Mouse (Mus musculus) kidney, postnatal 14 days (tissue): Measurements from ENCODE around the gene Tenm1.

Experiments used
- DNase-seq: peaks from one replicate; pipeline ENCODE4 v3.0.0; 2022; ENCODE audit warnings: mixed read lengths

Gene Tenm1

DNA sequence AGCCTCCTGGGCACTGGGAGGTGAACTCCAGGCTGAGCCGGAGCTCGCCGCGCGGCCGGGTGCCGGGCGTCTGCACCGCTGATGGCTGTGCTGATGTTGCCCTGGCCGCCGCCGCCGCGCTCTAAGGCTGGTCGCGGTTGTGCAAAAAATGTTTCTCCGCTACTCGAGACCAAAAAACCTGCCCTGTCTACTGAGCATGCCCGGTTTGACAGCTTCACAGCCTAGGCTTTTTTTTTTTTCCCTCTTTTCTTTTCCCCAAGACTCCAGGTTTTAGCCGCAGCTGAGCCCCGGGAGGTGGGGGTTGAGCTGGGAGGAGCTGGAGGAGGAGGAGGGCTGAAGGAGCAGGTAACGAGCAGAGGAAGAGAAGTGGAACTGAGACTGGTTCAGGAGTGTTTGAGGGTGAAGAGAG lies at the start of gene Tenm1:
Gene Tenm1, minus strand, starts transcription at position 272 of the 409 bp plus-strand sequence.
- DNase-seq = no peak

DNA sequence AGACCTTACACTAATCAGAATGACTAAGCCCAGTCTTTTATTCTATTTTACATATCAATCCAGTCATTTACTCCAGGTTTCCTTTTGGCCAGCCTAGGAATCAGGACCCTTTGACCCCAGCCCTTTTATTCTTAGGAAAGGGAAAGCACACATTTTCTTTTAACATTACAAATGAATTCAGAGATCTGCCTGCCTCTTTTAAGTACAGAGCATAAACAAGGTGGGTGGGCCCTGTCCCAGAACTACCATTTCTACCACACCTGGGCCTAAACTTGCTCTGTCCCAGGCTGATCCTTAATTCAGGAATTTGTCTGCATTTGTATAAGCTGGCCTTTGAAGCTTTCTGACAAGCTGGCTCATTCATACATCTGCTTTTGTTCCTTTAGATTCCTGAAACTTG lies 38.4 kb upstream of the Tenm1 start:
- DNase-seq = no peak

DNA sequence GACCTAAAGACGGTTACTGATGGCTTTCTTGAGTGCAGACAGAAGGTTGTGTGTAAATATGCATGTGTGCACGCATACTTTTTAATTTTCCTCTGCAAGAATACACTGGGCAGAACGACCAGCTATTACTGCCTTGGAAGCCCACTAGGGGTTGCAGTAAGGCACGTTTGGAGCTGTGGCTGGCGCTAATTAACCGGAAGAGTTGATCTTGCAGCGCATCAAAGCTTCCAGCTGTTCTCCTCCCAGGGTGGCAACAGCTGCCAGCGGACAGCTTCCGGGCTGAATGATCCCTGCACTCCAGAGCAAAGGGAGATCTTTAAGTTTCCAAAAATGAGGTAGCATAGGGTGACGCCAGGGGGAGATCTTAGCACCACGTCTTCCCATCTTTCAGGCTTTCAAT lies 1.7 kb upstream of the Tenm1 start:
- DNase-seq = no peak

DNA sequence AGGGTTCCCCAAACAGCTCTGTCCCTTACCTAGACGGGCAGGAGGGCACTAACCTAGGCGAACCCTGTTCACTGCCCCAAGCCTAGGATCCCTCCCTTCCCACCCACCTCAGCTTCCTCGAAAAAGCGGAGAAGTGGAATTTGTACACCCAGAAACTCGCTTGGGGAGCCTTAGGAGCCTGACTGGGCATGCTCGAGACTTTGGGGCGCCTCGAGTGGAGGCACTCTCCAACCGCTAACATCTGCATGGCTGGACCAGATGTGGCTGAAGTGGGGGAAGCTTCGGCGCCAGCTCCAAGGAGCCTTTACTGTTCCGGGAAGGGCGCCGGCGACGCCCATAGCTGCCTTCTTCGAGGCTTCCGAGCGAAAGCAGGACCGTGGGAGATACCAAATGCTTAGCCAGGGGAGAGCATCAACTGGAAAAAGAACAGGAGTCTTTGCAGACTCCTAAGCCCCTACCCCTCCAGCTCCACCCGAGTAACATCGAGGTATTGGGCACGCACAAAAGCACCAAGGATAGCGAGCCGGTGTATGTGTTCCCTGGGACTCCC lies 1.1 kb upstream of the Tenm1 start:
- no peak for DNase-seq

DNA sequence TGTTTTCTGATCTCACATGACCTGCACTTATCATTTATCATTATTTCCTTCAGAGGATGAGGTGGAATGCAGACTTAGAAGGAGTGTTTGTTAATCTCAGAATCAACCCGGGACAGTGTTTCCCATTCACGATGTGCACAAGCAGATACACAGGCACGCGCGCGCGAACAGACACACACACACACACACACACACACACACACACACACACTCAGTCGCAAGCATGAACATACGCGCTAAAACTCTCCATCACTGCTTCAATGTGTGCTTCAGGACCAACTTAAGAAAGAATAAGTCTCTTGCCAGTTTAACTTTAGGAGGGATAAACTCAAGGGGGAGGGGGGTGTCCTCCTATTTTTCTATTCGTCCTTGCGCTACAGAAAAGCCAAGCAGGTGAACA lies 411 bp upstream of the Tenm1 start:
- no peak for DNase-seq

DNA sequence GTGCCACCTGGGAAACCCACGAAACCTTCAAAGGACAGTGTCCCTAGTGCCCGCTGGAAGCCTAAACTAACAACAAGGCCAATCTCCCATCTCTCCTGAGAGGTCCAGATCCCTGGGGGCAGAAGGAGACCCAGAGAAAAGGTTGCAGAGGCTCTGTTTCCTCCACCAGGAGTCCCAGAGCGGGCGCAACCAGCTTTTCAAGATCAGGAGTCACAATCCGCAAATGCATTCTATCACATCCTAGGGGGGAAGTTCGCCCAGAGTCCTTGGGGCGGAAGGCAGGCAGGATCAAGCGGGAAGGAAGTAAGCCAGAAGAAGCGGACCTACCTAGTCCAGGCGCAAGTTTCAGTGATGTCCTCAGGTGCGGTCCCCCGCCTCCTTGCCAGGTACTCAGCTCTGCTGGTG lies 963 bp downstream of the Tenm1 start:
- no peak for DNase-seq

DNA sequence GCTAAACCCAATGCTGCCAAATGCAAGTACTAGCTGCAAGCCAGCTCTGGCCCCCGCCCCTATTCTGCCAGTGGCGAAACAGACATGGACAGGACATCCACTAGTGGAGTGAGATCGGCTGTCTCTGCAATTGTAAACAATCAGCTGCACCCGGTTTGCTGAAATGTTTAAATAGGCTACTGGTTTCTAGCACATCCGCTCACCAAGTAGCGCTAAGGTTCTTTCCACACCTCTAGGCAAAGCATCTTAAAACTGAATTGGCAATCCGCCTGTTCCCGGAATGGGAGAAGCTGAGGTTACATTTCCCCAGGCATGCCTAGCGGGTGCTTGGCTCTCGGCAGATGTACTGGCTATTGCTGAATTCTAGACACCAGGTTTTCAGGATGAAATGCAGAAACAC lies 1.8 kb downstream of the Tenm1 start:
- no peak for DNase-seq

DNA sequence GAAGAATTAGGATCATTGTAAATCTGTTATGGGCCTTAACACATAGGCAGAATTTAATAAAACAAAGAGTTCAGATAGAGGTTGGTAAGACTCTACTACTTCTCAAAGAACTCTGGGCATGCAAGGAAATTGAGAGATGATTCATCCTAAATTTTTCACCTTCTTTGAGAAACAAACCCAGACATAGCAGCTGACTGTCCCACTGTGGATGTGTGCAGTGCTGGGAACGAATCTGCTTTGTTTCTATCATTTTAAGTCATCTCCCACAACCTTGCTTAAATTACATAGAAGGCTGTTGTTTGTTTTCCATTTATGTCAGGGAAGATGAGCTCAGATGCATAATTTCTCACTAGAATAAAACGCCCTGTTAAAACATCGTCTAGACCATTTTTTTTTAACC lies 31.0 kb downstream of the Tenm1 start:
- no peak for DNase-seq

DNA sequence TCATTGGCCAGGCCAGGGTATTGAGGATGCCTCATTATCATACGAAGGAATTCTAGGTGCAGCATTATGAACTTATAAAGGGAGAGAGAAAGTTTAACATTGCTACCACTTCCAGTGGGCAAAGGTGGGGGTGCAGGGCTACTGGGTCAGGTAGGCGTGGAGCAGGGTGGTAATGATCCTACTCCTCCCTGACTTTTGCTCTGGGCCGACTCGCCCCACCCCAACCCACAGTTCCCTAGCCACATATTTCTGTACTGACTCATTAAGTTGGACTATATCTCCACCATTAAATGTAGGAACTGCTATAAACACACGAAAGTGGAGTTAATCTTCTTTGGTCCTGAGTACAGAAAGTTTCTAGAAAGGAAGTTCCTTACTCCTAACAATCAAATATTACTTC lies 40.8 kb downstream of the Tenm1 start:
- no peak for DNase-seq

DNA sequence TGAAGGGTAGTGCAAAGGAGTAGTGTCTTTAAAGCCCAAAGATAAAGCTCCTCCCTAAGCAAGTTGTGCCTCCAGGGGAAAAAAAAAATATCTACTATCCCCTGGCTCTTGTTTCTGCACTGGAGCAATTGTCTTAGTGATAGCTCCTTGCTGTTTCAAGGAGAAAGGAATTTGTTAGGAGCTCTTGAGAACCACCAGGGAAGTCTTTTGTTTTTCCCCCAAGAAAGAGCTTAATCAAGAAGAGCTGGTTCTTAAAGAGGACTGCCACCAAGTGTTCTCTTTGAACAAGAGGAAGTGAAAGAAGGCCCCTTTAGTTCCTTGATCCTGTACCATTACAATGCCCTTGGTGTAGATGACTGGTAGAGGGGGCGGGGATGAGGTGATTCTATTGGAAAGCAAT lies 56.4 kb downstream of the Tenm1 start:
- no peak for DNase-seq

DNA sequence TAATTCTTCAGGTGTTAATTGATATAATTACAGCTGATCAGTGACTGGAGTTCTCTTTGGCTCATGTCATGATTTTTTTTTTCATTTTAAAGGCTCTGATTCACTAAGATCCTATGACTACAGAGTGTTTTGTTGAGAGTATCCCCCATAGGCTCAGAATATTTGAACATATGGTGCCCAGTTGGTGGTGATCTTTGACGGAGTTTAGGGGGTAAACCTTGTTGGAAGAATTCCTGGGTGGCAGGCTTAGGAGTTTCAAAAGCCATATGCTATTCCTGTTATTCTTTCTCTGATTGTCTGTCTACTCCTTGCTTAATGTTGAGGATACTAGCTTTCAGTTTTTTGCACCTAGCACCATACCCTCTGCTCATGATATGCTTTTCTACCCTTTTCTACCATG lies 109.6 kb downstream of the Tenm1 start:
- DNase-seq = no peak

DNA sequence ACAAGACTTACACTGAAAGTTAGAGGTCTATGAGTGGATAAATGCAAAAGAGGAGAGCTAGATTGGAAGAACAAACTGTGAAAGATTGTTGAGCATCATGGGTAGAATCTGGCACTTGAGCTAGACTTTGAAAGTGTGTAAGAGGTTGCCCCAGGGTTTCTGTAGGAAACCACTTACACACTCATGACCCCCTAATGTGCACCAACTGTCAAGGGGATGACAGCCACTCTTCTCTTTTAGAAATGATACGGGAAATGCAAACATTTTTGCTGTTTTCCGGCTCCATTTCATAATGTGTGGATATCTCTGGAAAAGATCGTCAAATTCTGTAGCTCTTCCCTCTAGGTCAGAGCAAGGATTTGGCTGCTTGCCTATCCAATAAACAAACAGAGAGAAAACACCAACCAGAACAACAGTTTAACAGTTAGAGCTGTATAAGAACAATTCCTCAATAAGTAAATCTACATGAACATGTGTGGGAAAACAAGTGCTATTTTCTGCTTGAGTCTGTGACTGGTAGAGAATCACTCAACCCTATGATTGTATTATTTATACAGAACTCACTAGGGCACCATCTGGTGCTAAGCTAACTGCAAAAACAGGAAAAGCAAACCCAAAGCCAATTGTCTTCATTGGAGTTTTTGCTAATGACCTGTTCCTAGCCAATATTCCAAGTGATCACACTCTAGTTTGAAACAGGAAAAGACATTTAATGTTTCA lies 111.0 kb downstream of the Tenm1 start:
- DNase-seq = no peak

DNA sequence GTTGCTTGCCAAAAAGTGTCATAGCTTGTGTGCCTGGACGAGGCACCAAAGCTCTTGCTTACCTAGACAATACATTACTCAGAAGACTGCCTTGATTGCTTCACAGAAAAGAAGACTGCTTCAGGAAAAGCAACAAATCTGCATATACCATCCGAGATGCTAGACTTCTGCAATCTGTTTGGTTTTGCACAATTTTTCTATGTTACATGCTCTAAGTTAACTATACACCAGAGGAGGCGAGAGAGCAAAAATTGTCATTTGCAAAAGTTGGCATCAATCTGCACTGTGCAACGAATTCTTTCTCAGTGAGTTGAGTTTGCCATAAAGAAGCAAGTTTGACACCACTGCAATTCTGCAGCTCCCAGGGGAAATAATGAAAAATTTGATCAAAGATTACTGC lies 193.1 kb downstream of the Tenm1 start:
- DNase-seq = no peak

DNA sequence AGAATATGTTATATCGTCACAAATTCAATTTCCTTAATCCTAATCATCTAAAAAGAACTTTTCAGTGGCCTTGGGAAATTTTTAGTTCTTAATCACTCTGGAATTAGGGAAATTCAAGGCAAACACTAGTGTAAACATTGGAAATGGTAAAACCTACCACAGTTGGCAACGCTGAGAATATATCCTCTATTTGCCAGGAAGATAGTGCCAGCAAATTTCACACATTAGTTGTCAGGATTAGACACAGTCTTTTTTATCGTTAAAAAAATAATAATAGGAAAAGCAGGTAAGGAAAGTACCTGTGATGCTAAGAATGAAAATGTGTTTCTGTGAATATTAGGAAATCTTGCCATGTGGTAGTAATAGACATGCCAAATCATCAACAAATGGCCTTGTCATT lies 223.9 kb downstream of the Tenm1 start:
- no peak for DNase-seq

DNA sequence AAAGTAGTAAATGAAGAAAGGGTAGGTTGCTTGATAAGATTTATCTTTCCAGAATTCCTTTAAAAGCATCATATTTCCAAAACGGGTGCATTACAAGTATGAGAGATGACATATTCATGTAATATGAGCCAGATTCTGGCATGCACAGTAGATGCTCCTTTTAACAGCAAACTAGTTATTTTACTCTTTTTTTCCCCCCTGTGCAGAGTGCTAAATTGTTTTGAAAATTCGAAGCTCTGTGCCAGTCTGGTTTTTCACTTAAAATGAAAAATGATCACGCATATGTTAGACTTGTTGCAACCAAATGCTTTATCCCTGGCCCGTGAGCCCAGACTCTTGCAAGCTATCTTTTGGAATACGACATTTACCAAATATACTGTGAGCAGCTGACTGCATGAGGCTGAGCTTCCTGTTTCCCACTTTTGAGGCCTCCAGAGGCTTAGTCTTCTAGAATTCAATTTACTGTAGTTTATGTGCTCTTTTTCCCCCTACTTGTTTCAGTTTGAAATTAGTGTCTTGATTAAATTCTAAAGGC lies 226.6 kb downstream of the Tenm1 start:
- DNase-seq = no peak

DNA sequence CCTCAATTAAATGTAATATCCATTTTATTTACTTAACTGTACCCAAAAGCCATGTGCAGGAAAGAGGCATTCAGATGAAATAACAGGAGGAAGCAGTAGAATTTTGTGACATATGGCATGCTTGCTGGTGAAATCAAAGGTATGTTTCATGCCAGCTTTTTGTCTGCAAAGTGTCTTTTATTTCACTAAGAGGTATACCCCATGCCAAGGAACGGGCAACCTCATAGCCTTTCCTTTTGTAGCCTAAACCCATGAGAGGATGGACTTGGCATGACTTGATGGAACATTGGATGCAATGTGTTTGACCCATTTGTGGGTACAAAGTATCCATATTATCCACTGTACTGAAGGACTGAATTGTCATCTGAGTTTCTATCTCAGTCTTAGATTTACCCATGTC lies 246.0 kb downstream of the Tenm1 start:
- DNase-seq = no peak

DNA sequence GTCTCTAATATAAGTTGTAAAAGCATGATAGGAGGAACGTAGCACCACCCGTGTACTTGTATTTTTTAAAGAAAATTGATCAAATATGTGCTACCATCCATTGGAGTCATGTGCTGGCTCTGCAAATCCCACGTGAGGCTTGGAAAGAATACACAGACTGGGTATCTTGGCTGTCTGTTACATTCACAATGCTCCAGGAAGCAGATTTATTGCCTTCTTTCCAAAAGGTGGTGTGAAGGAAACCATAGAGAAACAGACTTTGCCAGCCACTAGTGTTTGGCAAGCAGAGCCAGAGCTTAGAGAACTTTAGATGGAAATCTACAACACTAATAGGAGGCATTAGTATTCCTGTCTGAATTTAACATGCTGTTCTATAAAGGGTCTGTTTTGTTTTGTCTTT lies 277.4 kb downstream of the Tenm1 start:
- no peak for DNase-seq

DNA sequence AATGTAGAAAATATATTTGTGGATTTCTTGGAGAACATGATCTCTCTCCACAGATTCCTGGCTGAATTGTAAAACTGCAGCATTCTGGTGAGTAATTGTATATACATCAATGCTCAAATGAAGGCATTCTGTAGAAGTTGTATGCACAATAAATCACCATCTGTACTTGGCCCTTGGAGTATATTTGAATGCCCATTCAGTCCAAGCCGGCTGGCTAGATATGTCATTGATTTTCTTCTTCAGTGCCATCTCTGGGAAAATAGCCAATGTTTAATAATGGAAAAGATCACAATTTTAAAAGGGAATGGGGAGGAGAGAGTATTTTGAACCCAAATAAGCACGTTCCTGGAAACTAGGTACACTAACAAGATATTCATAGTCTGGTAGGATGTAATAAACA lies 299.2 kb downstream of the Tenm1 start:
- no peak for DNase-seq

DNA sequence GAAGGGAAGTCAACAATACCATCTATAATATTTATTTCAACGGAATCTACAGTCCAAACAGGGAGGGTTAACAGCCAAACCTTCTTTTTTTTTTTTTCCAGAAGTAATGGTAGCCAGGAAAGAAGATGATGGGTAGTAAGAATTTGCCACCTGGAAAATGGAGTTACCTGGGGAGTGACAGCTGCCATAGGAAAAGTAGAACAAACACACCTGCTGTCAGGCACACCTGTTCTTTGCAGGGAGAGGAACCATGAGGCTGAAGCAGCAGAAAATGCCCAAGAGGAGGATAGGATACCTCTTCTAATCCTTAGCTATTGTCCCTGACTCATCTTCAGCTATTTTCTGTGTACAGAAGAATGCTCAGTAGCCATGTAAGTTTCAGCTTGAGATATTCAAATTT lies 306.4 kb downstream of the Tenm1 start:
- DNase-seq = no peak

DNA sequence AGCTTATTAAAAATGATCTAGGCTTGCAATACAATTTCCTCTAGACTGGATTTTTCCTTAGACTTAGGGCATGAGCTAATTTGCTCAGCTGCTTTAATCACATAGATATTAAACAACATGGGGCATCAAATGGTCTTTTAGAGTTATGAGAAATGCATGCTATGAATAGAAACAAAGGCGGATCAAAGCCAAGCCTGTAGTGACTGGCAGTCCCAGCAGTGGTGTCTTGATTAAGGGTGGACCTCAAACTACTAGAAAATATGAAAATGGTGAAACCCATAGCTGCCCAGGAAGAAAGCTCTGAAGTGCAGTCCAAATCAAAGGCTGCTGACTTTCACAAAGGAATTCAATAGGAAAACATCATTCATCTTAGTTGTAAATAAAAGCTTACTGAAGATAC lies 306.9 kb downstream of the Tenm1 start:
- DNase-seq = no peak

DNA sequence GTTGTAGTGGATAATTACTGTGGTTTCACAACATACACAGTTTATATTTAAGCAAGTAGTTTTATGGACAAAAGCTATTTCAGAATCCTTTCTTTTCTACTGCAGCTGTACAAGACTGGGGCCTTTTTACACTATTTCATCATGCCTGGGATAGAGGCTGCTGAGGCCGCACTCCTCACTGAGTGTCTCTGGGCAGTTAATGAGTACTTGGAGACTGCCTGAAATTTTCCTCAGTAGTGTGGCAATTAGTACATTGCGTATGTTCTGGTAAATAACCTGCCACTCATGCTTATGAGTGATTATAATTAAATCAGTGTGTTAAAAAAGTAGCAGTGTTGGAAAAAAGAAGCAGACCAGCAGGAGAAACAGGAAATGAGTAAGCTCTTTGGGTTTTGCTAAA lies 442.8 kb downstream of the Tenm1 start:
- DNase-seq = no peak

DNA sequence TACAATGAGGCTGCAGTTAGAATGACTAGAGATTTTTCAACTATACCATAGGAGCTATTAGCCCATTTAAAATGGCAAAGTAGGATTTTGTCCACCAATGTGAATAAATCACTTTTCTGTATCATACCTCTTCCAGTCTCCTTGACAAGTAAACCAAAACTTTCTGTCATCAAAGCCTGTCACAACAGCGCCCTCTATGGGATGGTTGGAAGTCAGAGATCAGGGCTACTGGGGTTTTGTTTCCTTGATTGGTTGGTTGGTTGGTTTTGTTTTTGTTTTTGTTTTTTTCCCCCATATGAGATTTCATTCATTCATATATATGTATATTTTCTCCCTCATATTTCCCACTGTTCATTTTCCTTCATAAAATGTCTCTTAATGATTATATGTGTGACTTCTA lies 455.4 kb downstream of the Tenm1 start:
- no peak for DNase-seq

DNA sequence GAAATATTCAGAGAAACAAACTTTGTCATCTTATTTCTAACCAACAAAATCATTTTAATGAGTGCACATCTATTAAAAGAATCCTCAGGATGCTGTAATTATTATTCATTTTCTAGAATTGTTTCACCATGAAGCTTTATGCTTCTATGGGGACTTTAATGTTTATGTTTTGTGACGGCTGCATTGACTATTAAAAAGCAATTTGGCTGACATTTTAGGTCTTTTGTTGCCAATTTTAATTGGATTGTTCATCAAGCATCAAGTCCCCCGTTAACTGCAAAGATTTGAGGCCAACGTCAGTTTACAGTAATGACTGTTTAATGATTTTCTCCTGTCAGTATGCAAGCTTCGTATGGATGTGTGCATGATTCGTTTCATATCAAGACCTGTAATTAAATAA lies 461.3 kb downstream of the Tenm1 start:
- no peak for DNase-seq

DNA sequence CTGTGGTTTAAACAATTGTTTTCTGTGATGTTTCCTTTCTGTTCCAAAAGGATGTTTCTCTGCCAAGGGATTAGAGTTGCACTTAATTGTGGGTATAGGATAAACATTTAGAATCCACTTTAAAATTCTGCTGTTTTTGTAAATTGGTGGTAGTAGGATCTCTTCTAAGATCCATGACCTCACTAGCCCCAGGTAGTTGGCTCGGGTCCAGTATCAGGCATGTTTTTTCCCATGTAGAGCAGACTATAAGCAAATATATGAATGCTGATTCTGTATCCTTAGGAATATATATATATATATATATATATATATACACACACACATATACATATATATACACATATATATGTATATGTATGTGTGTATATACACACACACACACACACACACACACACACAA lies 567.2 kb downstream of the Tenm1 start:
- DNase-seq = no peak

DNA sequence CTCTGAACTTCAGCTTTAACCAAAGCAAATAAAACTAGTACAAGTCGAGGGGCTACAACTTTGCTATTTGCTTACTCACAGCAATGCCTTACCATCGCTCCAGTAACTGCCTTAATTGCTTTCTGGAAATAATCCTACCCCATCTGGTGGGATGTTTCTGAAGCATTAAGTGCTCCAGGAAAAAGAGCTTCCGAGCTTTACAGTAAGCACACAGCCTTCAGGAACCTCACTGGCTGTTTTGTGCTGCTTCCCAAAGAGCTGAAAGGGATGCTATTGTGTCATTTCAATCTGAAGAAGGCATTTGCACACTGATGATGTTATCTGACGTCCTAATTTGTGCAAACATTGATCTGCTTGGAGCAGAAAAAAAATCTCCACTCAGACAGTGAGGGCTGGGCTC lies 647.4 kb downstream of the Tenm1 start:
- DNase-seq = no peak
